Mouse (Mus musculus) spleen, adult 2 months (tissue): ENCODE results near the gene Alcam. TPM values are rescaled to one million over a fixed set of nuclear protein-coding genes. Genes with fewer than 3 reads are reported as not detected.

ENCODE experiments used
- DNase-seq, 2 experiments: peaks; one replicate each; pipeline versions ENCODE4 v3.0.0 to v3.0.0-alpha.2; 2012 to 2021; ENCODE audit warnings: low spot score in 2 of 2, low read depth in 1 of 2
- H3K27ac ChIP-seq: fragments of 200-500 bp; 2 replicates; pipeline ENCODE4 v1.5.1; 2012; ENCODE audit warnings: low read length, inconsistent platforms; ENCODE audit not compliant: insufficient read depth
- H3K27me3 ChIP-seq: fragments of 200-500 bp; 2 replicates; pipeline ENCODE4 v1.6.1; 2012; ENCODE audit warnings: mild to moderate bottlenecking, moderate library complexity, low read length, inconsistent platforms; ENCODE audit not compliant: control insufficient read depth, insufficient read depth
- H3K36me3 ChIP-seq: fragments of 200-500 bp; 2 replicates; pipeline ENCODE4 v1.6.1; 2012; ENCODE audit warnings: mild to moderate bottlenecking, low read length, inconsistent platforms; ENCODE audit not compliant: control insufficient read depth, insufficient read depth
- H3K4me1 ChIP-seq: fragments of 200-500 bp; 2 replicates; pipeline ENCODE4 v1.6.1; 2011; ENCODE audit warnings: inconsistent platforms; ENCODE audit not compliant: control insufficient read depth, insufficient read depth, insufficient read length
- H3K4me3 ChIP-seq: fragments of 200-500 bp; 2 replicates; pipeline ENCODE4 v1.5.1; 2011; ENCODE audit warnings: mild to moderate bottlenecking, inconsistent platforms; ENCODE audit not compliant: insufficient read depth, insufficient read length; ENCODE audit errors: extremely low read depth
- CTCF ChIP-seq: fragments of 200-500 bp; IDR thresholded peaks from 2 replicates; pipeline ENCODE4 v1.5.1; 2011; ENCODE audit warnings: mild to moderate bottlenecking, inconsistent platforms; ENCODE audit not compliant: insufficient read depth, insufficient read length, insufficient replicate concordance; ENCODE audit errors: extremely low read depth
- POLR2A ChIP-seq: fragments of 200-500 bp; IDR thresholded peaks from 2 replicates; pipeline ENCODE4 v1.6.1; 2011; ENCODE audit warnings: low read depth, low read length, inconsistent platforms
- WGBS: fragments of 180-500 bp; shearing (Covaris S2); methylation state at CpG from one replicate; pipeline ENCODE4 v1.1.7; 2018; 5-methylcytosine and 5-hydroxymethylcytosine counted together
- polyA plus RNA-seq: library from polyadenylated mRNA; depleted of rRNA; stranded (reverse); fragments of >200 nt; gene quantifications from 2 replicates; pipeline ENCODE4 v1.2.3, GENCODE M21; 2012

Gene Alcam
- polyA plus RNA-seq, 1 experiment: 2.8 TPM

DNA sequence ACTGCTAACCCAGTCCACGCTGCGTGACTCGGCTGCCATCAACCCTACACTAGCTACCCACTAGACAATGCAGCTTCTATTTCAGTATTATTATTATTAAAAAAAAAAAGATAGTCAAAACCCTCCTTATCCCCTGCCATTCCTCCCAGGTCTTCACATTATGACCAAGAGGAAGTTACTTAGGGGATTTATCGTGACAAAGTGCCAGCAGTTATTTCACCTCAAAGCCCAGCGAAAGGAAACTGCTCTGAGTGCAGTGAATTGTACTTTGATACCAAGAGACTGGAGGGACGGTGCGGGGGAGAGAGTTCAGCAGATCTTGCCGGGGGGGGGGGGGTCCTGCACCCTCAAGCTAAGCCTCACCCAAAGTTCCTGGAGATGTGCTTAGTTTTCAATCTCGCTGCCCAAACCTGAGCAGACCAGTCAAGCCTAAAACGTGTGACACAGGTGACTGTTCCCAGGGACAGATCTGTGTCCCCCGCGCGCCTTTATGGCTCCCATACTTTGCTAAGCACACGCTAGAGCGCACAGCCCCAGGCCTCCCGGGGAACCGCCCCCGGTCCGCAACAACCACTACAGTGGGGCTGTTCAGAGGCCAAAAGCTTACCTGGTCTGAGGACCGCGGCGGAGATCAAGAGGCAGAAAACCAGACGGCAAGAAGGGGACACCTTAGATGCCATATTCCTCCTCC lies 1.9 kb downstream of the Alcam start:
- WGBS: under 1% methylated on average over 23 of the region's 23 CpGs
- peak in 1 of 2 experiments; percentile 20 for DNase-seq

GRCm38 (mm10) chr16:52451101-52451785 lies 2.6 kb downstream of the Alcam start:
- no peak for DNase-seq
- Histone ChIP-seq H3K27me3 (no peaks in the 10 kb centered on the region), H3K36me3 (no peaks in the 10 kb centered on the region), H3K4me1 (peaks cover 2% of the 10 kb centered on the region; the same call in 1 of the 2 replicates), H3K27ac (no peak overlapping the region), H3K4me3 (peak overlapping the region; percentile 47)
- TF ChIP-seq POLR2A (no peak), CTCF (no peak)
- WGBS: 2% methylated on average over 15 of the region's 15 CpGs

More for the DNA sequence above, 1.9 kb downstream of the Alcam start:
- H3K4me1 ChIP-seq: peaks cover 2% of the 10 kb centered on the region; the same call in 1 of the 2 replicates
- H3K36me3 ChIP-seq: no peaks in the 10 kb centered on the region
- peak overlapping the region; percentile 74 for H3K4me3 ChIP-seq
- no peak for TF ChIP-seq POLR2A
- no peak for TF ChIP-seq CTCF
- no peaks in the 10 kb centered on the region for H3K27me3 ChIP-seq
- H3K27ac ChIP-seq: no peak overlapping the region

GRCm38 (mm10) chr16:52450245-52451100 lies 3.4 kb downstream of the Alcam start:
- DNase-seq: peak in 1 of 2 experiments; percentile 35
- no peaks in the 10 kb centered on the region for H3K27me3 ChIP-seq

GRCm38 (mm10) chr16:52449889-52450244 lies 4.0 kb downstream of the Alcam start:
- peak overlapping the region; percentile 47; the same call in 1 of the 2 replicates for H3K4me3 ChIP-seq
- no peaks in the 10 kb centered on the region for H3K36me3 ChIP-seq
- H3K27me3 ChIP-seq: no peaks in the 10 kb centered on the region
- TF ChIP-seq POLR2A (no peak), CTCF (no peak)
- DNase-seq: no peak
- H3K4me1 ChIP-seq: peaks cover 2% of the 10 kb centered on the region; the same call in 1 of the 2 replicates
- 18% methylated on average over 3 of the region's 3 CpGs for WGBS
- no peak overlapping the region for H3K27ac ChIP-seq

More at GRCm38 (mm10) chr16:52450245-52451100, 3.4 kb downstream of the Alcam start:
- H3K4me1 ChIP-seq: peaks cover 2% of the 10 kb centered on the region; the same call in 1 of the 2 replicates
- peak overlapping the region; percentile 47 for H3K4me3 ChIP-seq
- 3% methylated on average over 28 of the region's 28 CpGs for WGBS
- H3K36me3 ChIP-seq: no peaks in the 10 kb centered on the region
- no peak for TF ChIP-seq POLR2A
- TF ChIP-seq CTCF: no peak
- H3K27ac ChIP-seq: 0 out of 2 replicates have a peak overlapping the region, but pooled peaks have one; percentile 2

DNA sequence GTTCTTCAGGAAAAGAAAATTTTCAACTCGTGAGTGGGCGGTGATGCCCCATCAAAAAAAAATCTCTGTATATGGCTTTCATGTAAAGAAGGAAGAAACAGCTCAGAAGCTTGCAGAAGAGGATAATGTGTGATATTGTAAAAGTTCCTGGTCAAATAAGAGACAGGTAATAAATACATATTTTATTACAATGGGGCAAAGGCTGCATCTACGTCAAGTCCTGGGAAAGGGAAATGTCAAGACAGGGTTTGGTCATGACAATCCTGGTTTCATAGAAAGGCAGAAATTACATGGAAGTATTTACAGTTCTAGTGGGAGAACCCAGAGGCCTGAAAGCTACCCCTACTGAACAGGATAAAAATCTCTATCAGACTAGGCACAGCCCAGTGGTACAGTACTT lies 7.9 kb downstream of the Alcam start:
- DNase-seq: no peak
- Histone ChIP-seq H3K4me1 (peaks cover under 1% of the 10 kb centered on the region; the same call in 1 of the 2 replicates), H3K27ac (no peak overlapping the region), H3K27me3 (no peaks in the 10 kb centered on the region), H3K4me3 (no peak overlapping the region), H3K36me3 (no peaks in the 10 kb centered on the region)
- WGBS: 78% methylated on average over 3 of the region's 3 CpGs
- TF ChIP-seq CTCF (no peak), POLR2A (no peak)
